Mouse (Mus musculus): Measurements from ENCODE around the gene Nell1.

The Nell1 gene

GRCm38 (mm10) chr7:50338226-50338625 is 363.6 kb downstream of the Nell1 start:
- no peak for DNase-seq

DNA sequence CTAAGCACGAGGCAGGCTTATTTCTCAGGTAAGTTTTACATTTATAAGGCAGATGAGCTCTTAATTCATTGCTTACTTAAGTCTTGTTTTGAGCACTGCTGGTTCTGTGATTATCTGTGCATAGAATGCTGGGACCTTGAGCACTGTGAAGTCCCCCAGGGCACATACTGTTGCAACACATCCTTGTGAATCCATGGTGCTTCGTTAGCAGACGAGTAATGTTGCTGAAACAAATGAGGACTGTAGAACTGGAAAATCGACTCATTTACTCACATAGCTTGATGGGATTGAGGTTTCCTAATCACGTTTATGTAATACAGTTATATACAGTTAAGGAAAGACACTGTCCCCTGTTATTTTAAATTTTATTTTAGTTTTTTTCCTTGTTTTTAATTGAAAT is 364.1 kb downstream of the Nell1 start:
- no peak for DNase-seq

DNA sequence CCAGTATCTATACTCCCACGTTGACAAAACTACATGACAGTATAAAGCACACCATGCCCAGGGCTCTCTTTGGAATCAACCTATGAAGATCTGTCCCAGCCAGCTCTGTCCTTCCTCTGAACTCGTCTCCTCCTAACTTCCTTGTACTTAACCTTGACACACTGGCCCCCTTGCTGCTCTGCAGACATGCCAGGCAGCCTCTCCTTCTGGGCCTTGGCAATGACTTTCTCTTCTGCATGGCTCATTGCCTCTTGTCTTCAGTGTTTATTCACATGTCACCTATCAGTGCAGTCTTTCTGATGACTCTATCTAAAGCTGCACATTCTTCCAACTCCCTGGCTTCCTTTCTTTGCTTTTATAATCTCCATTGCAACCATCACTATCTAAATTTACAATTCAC is 376.9 kb downstream of the Nell1 start:
- DNase-seq, result no peak

- DNase-seq, result no peak
Observed at GRCm38 (mm10) chr7:50357213-50357612, 382.5 kb downstream of the Nell1 start.

DNA sequence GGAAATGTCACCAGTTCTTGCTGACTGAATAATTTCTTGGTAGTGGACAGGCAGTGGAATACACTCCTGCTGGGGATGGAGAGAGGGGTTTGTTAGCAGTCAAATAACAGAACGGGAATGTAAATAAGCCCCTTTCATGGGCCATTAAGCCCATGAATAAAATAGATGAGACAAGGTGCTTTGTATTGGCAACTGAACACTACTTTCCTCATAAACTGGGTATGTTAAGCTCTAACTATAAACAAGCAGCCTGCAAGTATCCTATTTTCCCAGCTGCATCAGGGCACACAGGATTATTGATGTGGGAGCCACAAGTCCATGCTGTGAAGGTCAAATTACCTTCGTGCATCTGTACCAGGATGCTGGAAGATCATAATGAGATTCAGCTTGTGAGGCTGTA is 387.4 kb downstream of the Nell1 start:
- DNase-seq, result no peak

DNA sequence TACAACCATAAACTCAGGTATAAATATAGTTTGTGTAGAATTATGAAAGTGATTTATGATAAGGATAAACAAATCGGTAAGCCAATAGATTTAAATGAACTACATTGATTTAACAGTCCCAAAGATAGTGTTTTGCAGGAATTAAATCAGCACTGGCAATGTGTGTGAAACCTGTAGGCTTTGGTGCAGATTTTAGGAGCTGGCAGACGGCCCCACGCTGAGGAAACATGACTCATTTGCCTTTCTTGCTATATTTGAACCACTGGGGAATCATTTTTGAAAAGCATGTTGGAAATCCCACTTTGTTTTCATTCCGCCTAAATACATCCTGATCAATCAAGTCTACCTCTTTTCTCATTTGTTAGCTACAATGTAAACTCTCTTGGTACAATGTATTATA is 400.2 kb downstream of the Nell1 start:
- no peak for DNase-seq

GRCm38 (mm10) chr7:50410421-50410820 is 435.8 kb downstream of the Nell1 start:
- DNase-seq, result no peak

GRCm38 (mm10) chr7:50419976-50420375 is 445.3 kb downstream of the Nell1 start:
- no peak for DNase-seq

GRCm38 (mm10) chr7:50422422-50423195 is 447.9 kb downstream of the Nell1 start:
- no peak for DNase-seq

GRCm38 (mm10) chr7:50429725-50430124 is 455.1 kb downstream of the Nell1 start:
- DNase-seq, result no peak

DNA sequence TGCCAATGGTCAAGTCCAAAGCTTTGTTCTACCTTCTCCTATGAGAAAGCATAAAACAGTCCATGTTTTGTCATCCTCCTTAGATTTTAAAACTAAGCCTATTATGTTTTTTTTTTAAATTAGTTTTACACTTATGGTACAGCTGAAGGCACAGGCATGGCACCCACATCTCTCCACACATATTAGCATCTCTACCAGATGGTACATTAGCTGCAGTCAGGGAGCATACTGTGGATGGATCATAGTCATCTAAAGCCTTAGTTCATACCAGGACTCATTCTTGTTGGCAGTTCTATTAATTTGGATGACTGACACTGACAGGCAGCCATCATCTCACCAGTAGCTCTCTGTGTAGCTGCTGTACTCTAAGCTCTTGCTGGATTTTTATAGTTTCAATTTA is 466.6 kb downstream of the Nell1 start:
- no peak for DNase-seq

GRCm38 (mm10) chr7:50447316-50447715 is 472.7 kb downstream of the Nell1 start:
- DNase-seq, result no peak

GRCm38 (mm10) chr7:50467742-50468141 is 493.1 kb downstream of the Nell1 start:
- DNase-seq, result no peak

- DNase-seq, result peak; percentile 21 to 23
Observed at GRCm38 (mm10) chr7:50470555-50470954, 495.9 kb downstream of the Nell1 start.

- DNase-seq, result no peak
Observed at GRCm38 (mm10) chr7:50482011-50482410, 507.3 kb downstream of the Nell1 start.

- peak; percentile 18 to 26 for DNase-seq
Observed at GRCm38 (mm10) chr7:50485304-50485703, 510.6 kb downstream of the Nell1 start.

- no peak for DNase-seq
Observed at GRCm38 (mm10) chr7:50486884-50487420, 512.3 kb downstream of the Nell1 start.

DNA sequence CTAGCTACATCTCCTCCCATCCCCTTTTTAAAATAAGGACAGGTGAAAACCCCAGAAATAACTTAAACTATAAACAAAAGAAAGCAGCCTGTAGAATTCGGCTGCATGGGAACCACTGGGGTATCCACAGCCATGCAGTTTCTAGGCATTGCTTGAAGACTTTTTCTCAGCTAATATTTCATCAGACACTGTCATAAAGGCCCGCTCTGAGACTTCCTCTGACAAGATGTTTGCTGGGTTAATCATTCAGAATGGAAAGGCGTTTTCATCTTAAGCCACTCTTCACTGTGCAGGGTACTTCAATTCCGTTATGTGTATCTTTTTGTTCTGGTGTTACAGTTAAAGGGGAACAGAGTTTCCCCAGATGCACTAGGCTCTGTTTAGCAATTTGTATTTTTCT is 526.9 kb downstream of the Nell1 start:
- DNase-seq, result no peak

- DNase-seq, result no peak
Observed at GRCm38 (mm10) chr7:50507047-50507446, 532.4 kb downstream of the Nell1 start.

- DNase-seq, result no peak
Observed at GRCm38 (mm10) chr7:50514830-50515229, 540.2 kb downstream of the Nell1 start.

DNA sequence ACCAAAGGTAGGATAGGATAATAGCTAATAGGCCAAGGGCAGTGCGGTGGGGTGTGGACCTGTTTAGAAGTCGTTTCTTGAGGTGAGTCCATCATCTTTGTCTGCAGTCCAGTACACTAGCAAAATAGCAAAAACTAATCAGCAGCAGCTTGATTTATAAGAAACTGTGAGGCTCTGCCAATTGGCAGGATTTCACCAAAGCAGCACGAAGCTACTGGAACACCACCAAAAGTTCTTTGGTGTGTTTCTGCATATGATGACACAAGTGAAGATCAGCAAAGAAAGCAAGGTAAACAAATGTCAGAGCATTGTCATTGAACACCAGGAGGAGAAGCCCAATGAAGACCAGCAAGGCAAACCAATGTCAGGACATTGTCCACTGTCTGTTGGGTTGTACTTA is 542.0 kb downstream of the Nell1 start:
- no peak for DNase-seq

DNA sequence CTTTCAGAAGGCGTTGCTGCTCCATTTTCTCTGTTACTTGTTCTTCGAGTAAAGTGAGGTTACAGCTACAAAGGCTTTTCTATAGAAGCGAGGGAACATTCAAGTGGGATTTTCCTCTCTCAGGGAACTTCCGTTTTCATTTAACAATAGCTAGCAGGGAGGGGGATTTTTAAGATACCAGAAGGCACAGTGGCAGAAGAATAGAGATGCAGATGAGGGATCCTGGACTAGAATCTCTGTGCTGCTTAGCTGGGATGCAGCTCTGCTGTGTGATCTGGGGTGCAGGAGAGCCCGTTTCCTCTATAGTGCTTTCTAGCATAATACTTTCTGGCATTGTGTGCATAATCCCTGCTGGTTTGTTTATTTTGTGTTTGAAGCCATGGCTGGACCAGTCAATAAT is 568.7 kb downstream of the Nell1 start:
- no peak for DNase-seq

GRCm38 (mm10) chr7:50549572-50549971 is 574.9 kb downstream of the Nell1 start:
- peak; percentile 28 to 34 for DNase-seq

- no peak for DNase-seq
Observed at GRCm38 (mm10) chr7:50551426-50551825, 576.8 kb downstream of the Nell1 start.

- no peak for DNase-seq
Observed at GRCm38 (mm10) chr7:50562708-50563107, 588.0 kb downstream of the Nell1 start.

All from cerebellum, postnatal 36 days (tissue).